Mouse (Mus musculus) limb, embryonic 14.5 days (tissue): ENCODE data around the gene Clk4. TPM values are rescaled to one million over a fixed set of nuclear protein-coding genes. Genes with fewer than 3 reads are reported as not detected.

Experiments
- ATAC-seq: fragments of 200-750 bp; cut with Nextera tagmentation; 2 replicates; pipeline ENCODE4 v1.8.0; 2017; ENCODE audit warnings: low read depth, moderate number of reproducible peaks, moderate TSS enrichment; ENCODE audit not compliant: low FRiP score
- DNase-seq: peaks from one replicate; pipeline ENCODE4 v3.0.0-alpha.2; 2015; ENCODE audit warnings: low spot score
- H3K27ac ChIP-seq: fragments of 300-500 bp; sonication (generic); replicated peaks from 2 replicates; pipeline ENCODE4 v1.5.1; 2014; ENCODE audit warnings: low read depth, mild to moderate bottlenecking, low read length, moderate library complexity, mixed read lengths
- H3K27me3 ChIP-seq: fragments of 300-500 bp; sonication (generic); 2 replicates; pipeline ENCODE4 v1.6.1; 2014; ENCODE audit warnings: low read length, mixed read lengths; ENCODE audit not compliant: control insufficient read depth, insufficient read depth
- H3K36me3 ChIP-seq: fragments of 300-500 bp; sonication (generic); 2 replicates; pipeline ENCODE4 v1.6.1; 2014; ENCODE audit warnings: mild to moderate bottlenecking, low read length, moderate library complexity, mixed read lengths; ENCODE audit not compliant: control insufficient read depth, insufficient read depth
- H3K4me1 ChIP-seq: fragments of 300-500 bp; sonication (generic); 2 replicates; pipeline ENCODE4 v1.6.1; 2014; ENCODE audit warnings: antibody characterized with exemption, low read length, mixed read lengths; ENCODE audit not compliant: control insufficient read depth, insufficient read depth
- H3K4me2 ChIP-seq: fragments of 300-500 bp; sonication (generic); replicated peaks from 2 replicates; pipeline ENCODE4 v1.6.1; 2014; ENCODE audit warnings: low read depth, mild to moderate bottlenecking, low read length, moderate library complexity; ENCODE audit not compliant: severe bottlenecking
- H3K4me3 ChIP-seq: fragments of 300-500 bp; sonication (generic); replicated peaks from 2 replicates; pipeline ENCODE4 v1.5.1; 2014; ENCODE audit warnings: low read length
- H3K9ac ChIP-seq: fragments of 300-500 bp; sonication (generic); 2 replicates; pipeline ENCODE4 v1.6.1; 2014; ENCODE audit warnings: mild to moderate bottlenecking, low read depth, low read length, moderate library complexity; ENCODE audit not compliant: severe bottlenecking
- H3K9me3 ChIP-seq: fragments of 300-500 bp; sonication (generic); 2 replicates; pipeline ENCODE4 v1.6.1; 2016; ENCODE audit warnings: low read length; ENCODE audit not compliant: control insufficient read depth
- POLR2A ChIP-seq: fragments of 200-500 bp; IDR thresholded peaks from 2 replicates; pipeline ENCODE4 v1.8.0; 2012; ENCODE audit warnings: inconsistent platforms, mild to moderate bottlenecking, moderate library complexity, borderline replicate concordance; ENCODE audit not compliant: insufficient read depth, insufficient read length; ENCODE audit errors: extremely low read depth
- WGBS: fragments of 180-500 bp; shearing (Covaris S2); extraction: QIAGEN DNeasy Blood & Tissue Kit; methylation state at CpG from one replicate; pipeline ENCODE4 v1.1.7; 2014; 5-methylcytosine and 5-hydroxymethylcytosine counted together
- polyA plus RNA-seq, 2 experiments: library from polyadenylated mRNA; depleted of rRNA in 1 of 2; stranded (reverse) in 1 of 2; unstranded in 1 of 2; fragments of >200 nt; fragmentation: Nextera tagmentation in 1 of 2; extraction: Ambion mirVana in 1 of 2; gene quantifications; 2 replicates each; pipeline versions ENCODE4 v1.2.1 to v1.2.3; 2012 to 2014

The Clk4 gene
- polyA plus RNA-seq, 2 experiments: 118 to 184 TPM

- Histone ChIP-seq H3K9ac (no peak overlapping the region), H3K36me3 (no peaks in the 10 kb centered on the region), H3K9me3 (no peaks in the 10 kb centered on the region), H3K27me3 (no peaks in the 10 kb centered on the region), H3K4me1 (peaks cover 5% of the 10 kb centered on the region; the same call in 1 of the 2 replicates), H3K4me2 (no peak overlapping the region), H3K4me3 (no peak overlapping the region), H3K27ac (no peak overlapping the region)
- TF ChIP-seq POLR2A: no peak
- ATAC-seq (no peak), DNase-seq (peak; percentile 57)
- WGBS: 53% methylated on average over 2 of the region's 2 CpGs
Observed at GRCm38 (mm10) chr11:51293956-51294530, 32.5 kb downstream of the Clk4 start.

DNA sequence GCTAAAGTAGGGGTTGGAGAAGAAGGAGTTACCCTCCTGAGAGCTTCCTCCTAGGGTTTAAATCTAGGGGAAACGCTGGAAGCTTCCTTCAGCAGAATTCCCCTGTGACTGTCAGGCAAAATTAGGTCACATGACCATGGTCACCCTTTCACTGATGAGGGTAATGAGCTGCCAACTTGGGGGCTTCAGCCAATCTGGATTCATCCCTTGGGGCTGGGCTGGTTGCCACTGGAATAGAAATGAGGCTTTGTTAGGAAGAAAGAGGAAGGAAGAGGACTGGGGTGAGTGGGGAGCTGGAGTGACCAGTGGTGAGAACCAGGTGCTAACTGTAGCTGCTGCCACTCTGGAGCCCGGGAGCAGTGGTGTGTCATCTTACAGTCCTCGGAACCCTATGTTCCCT lies 34.2 kb downstream of the Clk4 start:
- Histone ChIP-seq H3K9me3 (no peaks in the 10 kb centered on the region), H3K27me3 (no peaks in the 10 kb centered on the region), H3K4me2 (no peak overlapping the region), H3K27ac (no peak overlapping the region), H3K4me1 (0 out of 2 replicates have a peak, but pooled peaks cover under 1% of the 10 kb centered on the region), H3K36me3 (no peaks in the 10 kb centered on the region), H3K4me3 (no peak overlapping the region), H3K9ac (no peak overlapping the region)
- ATAC-seq: no peak
- no peak for TF ChIP-seq POLR2A
- 90% methylated on average over 3 of the region's 3 CpGs for WGBS
- no peak for DNase-seq

DNA sequence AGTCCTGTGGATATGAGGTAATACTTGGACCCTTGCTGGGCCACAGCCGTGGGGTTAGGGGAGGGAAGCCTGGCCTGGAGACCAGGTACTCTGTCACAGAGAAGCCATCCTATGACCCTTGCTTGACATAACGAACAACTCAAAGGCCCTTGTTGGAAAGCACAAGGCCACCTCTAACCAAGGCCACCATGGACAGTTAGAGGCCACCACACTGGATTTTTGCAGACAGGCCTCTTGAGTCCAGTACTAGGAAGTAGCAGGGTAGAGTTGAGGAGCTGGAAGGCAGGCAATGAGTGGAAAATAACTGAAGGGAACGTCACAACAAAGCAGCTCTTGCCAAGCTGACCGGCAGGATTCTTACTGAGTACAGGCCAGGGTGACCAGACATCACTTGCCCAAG lies 37.2 kb downstream of the Clk4 start:
- H3K4me2 ChIP-seq: no peak overlapping the region
- H3K9ac ChIP-seq: no peak overlapping the region
- no peak overlapping the region for H3K27ac ChIP-seq
- no peaks in the 10 kb centered on the region for H3K9me3 ChIP-seq
- H3K4me1 ChIP-seq: no peaks in the 10 kb centered on the region; the same call in 1 of the 2 replicates
- no peak overlapping the region for H3K4me3 ChIP-seq
- 90% methylated on average over 4 of the region's 4 CpGs for WGBS
- H3K36me3 ChIP-seq: no peaks in the 10 kb centered on the region
- no peak for ATAC-seq
- TF ChIP-seq POLR2A: no peak
- no peak for DNase-seq
- H3K27me3 ChIP-seq: no peaks in the 10 kb centered on the region

DNA sequence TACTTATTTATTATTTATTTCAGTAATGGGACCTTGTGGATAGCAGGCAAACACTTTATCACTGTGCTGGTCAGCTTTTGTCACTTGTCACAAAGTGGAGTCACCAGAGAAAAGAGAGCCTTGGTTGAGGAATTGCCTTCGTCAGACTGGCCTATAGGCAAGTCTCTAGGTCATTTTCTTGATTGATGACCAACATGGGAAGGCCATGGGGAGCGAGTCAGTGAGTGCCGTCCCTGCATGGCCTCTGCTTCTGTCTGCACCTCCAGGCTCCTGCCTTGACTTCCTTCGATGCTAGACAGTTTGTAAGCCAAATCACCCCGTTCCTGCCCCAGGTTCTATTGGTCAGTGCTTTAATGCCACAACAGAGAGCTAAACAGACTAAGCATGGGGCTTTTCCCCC lies 40.9 kb downstream of the Clk4 start:
- no peak overlapping the region for H3K4me2 ChIP-seq
- H3K36me3 ChIP-seq: no peaks in the 10 kb centered on the region
- no peaks in the 10 kb centered on the region for H3K9me3 ChIP-seq
- TF ChIP-seq POLR2A: no peak
- H3K4me3 ChIP-seq: no peak overlapping the region
- ATAC-seq (no peak), DNase-seq (no peak)
- no peaks in the 10 kb centered on the region for H3K27me3 ChIP-seq
- no peak overlapping the region for H3K9ac ChIP-seq
- 72% methylated on average over 5 of the region's 5 CpGs for WGBS
- no peak overlapping the region for H3K27ac ChIP-seq
- no peaks in the 10 kb centered on the region; the same call in 1 of the 2 replicates for H3K4me1 ChIP-seq

DNA sequence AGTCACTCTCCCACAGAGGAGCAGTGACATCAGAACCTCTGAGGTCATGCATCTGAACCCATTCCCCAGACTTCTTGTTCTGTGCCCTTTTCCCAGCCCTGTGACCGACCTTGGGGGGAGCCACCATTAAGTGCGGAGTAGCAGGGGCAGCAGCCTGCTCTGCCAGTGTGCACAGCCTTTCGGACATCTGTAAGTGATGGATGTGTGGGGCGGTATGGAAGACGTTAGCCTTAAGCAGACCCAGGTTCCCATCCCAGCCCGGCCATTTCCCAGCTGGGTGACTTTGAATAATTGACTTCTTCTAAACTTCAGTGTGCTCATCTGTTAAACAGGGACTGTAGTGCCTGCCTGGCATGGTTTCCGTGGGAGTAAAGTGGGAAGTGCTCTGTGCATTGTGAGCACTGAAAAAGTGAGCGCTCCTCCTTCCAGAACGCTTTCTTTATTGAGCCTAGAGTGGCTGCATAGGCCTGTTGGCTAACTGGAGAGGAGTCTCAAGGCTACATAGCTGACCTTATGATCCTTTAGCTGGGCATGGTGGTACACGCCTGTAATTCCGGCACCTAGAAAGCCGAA lies 42.5 kb downstream of the Clk4 start:
- no peak overlapping the region for H3K27ac ChIP-seq
- 53% methylated on average over 12 of the region's 12 CpGs for WGBS
- H3K27me3 ChIP-seq: no peaks in the 10 kb centered on the region
- DNase-seq (no peak), ATAC-seq (no peak)
- no peak for TF ChIP-seq POLR2A
- no peaks in the 10 kb centered on the region for H3K36me3 ChIP-seq
- H3K9me3 ChIP-seq: no peaks in the 10 kb centered on the region
- no peak overlapping the region for H3K4me3 ChIP-seq
- H3K4me1 ChIP-seq: no peaks in the 10 kb centered on the region; the same call in 1 of the 2 replicates
- H3K9ac ChIP-seq: no peak overlapping the region
- no peak overlapping the region for H3K4me2 ChIP-seq
